Mouse (Mus musculus) retina, postnatal 1 day (tissue): Measurements from ENCODE around the gene Zbtb7b.

Source experiments
- DNase-seq: peaks from one replicate; pipeline ENCODE4 v3.0.0-alpha.2; 2012

Gene Zbtb7b

DNA sequence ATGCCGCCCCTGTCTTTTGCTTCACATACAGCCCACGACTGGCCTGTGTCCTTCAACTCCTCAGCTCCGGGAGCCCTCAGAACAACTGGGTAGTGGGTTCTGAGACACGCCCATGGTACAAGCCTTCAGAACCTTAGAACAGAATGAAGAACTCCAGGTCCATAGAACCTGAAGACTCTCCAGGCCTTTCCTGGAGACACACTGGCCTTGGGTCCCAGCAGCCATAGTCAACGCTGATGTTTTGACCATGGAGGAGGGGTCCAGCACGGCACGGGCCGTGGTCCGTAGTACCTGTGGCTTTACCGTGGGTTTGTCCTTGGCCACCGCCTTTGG, 29.5 kb downstream of the Zbtb7b start, which contains the start of gene Dcst1:
Dcst1 (minus strand) TSS at position 101 of the 333 bp plus-strand sequence.
- DNase-seq: no peak

DNA sequence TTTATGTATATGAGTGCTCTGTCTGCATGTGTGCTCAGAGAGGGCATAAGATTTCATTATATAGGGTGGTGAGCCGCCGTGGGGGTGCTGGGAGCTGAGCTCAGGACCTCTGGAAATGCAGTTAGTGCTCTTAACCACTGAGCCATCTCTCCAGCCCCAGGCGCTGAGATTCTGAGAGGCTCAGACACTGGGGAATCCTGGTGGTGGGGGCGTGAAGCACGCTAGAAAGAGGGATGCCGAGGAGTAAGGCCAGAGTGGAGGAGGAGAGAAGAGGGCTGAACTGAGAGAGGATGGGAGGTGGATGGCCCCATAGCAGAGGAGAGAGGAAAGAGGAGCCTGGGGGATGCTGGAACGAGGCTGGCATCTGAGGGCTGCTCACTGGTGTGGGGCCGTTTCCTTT, 29.9 kb downstream of the Zbtb7b start:
- DNase-seq: no peak

DNA sequence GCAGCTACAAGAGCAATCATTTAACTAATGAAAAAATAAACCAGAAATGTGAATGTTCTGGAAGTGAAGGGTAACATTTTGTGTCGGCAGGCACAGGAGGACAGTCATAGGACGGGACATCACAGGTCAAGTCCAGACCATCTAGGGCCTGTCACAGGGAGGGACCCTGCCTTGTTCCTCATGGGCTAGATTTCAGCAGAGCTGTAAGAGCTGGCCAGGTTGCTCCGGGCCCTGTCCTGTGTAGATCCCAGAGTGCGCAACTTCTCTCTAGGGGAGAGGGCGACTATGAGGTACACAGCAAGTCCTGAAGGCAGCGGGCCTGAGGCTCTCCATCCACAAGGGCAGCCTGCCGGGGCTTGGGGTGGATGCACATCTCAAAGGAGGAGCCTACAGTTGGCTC, 32.9 kb downstream of the Zbtb7b start, which contains the start of gene Dcst2:
Dcst2 (plus strand) TSS at position 301 of the 400 bp plus-strand sequence.
- DNase-seq: no peak

DNA sequence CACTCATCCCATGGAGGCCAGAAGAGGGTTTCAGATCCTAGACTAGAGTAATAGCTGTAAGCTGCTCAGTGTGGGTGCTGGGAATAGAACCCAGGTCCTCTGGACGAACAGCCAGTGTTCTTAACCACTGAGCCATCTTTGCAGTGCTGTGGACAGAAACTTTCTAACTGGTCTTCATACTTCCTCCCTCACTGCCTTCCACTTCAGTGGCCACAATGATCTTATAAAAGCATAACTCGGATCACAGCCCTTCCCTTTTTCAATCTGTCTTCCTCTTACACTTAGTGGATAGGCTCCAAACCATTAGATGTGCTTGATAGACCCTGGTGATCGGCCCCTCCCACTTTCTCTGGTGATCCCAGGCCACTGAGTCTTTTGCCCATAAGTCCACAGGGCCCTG, 34.3 kb downstream of the Zbtb7b start:
- DNase-seq: no peak

DNA sequence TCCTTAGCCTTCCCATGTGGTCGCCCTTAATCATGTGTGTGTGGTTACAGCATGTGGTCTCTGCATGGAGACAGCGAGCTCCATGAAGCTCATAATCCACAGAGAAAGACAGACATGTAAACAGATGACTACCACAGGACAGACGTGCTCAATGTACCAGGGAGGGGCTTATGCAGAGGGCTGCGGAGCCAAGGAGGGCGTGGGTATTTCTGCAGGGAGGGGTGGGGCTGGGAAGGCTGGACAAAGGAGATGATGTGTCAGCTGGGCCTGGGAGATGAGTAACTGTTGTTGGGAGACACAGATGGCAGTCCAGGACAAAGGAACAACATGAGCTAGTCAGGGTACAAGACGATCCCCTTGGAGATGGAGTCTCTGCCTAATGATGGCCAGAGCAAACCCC, 34.9 kb downstream of the Zbtb7b start:
- DNase-seq: peak; percentile 48

DNA sequence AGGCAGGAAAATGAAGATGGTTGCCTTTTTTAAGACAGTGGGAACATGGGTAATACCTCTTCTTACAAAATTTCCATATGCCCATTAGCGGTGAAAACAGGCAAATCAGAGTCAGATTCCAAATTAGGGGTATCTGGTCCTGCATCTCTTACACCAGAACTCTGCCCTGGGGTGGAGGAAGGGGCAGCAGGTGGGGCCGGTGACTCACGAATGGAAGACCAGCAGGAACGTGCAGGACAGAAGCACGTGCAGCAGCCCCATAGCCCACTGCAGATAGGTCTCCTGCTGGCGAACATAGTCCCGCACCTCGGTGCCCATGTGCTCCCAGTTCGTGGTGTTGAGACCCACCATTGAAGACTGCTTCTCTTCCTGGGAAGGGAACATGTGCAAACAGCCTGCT, 38.5 kb downstream of the Zbtb7b start:
- DNase-seq: no peak

DNA sequence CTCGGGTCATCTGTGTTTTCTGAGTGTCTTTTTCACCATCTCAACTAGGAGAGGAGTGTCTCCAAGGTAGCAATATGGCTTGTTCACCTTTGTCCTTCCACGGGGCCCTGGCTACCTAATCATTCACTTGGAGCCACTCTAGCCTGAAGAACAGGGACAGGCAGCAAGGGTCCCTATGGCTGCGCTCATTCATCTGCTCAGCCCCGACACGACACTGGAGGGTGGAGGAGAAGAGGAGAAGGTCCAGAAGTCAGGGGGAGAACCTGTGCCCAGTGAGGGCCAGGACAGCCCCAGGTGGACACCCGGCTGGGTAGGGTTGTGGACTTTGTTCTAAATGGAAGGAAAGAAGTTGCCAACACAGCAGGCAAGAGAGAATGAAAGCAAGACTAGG, 39.1 kb downstream of the Zbtb7b start:
- no peak for DNase-seq

DNA sequence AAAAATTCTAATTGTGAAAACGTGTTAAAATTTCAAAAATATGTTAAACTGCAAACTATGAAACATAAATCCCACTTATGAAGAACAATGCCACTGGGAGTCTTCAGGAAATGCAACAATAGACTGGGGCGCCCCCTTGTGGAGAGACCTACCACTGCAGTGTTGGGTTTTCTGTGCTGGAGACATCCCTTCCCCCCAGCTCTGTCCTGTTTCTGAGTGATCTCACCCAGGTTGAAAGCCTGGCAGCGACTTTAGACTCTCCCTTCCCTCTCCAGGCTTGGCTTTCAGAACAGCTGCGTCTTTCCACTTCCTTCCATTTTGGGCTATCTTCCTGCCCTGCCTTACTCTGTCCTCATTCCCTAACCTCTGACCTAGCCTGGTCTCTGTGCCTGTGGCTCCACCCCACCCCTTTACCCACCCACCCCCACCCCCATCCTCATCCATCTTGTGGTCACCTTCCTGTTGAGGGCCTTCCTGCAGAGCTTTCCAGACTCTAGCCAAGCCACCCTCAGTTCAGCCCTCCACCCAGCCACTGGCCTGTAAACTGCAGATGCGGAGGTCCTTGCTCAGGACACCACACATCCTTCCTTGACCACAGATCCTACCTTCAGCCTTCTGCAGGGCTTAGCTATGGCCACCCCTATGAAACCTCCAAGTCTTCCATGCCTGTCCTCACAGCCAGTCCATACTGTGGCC, 39.6 kb downstream of the Zbtb7b start:
- DNase-seq: peak; percentile 87

DNA sequence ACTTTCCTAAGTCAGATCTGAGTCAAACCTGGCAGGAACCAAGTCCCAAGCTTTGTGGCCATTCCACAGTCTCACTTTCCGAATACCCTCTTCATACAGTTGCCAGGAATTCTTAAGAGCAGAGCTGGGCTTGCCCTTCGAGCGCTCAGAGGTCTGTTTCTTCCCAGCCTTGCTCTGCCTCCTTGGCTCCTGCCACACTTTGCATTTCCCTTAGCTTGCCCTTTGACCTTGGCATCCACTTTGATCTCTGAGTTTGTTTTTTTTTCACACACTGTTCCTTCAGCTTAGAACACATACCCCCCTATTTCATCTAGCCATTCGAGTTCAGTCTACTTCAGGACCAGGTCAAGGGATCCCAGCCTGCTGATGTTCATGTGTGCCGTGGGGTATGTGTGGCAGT, 43.3 kb downstream of the Zbtb7b start:
- DNase-seq: no peak

DNA sequence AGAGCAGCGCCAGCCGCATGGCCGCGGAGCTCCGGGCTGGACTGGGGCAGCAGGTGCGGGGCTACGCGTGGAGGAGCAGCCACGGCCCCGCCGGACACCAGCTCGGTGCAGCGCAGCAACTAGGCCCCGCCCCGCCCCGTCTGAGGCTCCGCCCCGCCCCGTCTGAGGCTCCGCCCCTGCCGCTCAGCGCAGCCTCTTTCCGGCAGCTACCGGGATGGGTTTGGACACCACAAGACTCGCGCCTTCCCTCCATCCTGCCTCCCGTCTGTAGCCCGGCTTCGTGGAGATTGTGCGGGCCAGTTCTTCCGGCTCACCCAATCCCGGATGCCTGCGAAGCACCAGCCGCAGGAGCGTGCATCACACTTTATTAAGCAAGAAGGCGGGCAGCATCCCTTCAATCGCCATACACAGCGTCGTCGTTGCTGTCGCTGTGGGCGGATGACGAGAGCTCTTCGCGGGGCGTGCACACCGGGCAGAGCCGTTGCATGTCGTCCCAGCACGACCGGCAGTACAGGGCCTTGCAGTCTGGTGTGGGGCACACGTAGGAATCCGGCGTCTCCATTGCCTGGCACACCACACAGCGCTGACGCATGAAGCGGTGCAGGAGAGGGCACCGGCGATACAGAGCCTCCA, 44.6 kb downstream of the Zbtb7b start, which contains the start of gene Adam15:
Adam15 (minus strand) TSS at position 128 of the 633 bp plus-strand sequence.
- DNase-seq: peak; percentile 92

DNA sequence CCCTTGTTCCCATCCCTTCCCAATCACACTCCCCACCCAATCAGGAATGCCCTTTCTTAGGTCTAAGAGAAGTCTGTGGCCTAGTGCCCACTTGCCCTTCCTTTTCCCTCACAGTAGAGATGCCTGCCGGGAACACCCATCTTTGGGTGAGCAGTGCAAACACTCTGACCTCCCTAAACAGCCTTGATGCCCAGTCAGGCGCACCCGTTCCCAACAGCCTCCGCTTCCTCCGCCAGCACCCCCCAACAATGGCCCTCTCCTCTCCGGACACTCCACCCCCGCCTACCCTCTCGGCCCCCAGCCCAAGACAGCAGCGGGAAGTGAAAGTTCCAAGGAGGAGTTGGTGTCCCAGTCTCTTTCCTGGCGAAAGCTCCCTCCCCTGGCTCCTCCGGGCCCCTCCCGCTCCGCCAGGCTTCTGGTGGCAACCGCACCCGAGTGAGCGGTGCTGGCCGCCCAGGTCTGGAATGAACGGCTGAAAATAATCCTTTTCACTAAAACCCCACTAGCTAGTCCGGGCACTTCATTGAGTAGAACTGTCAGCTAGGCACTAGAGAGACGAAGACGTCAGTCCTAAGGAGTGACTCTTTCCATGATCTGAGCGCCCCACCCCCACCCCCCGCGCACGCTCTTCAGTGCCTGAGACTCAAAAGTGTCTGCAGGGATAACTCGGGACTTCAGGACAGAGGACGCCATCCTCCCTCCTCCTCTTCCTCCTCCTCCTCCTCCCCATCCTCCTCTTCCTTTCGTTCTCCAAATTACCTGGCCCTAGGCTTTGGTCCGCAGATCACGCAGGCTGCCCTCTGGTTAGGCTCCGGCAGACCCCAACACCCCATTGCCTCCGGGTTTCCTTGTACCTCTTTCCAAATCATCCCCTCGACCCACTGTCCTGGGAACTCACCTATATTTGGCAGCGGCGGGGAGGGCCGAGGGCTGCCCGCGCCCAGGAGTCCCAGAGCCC, 45.4 kb downstream of the Zbtb7b start:
- DNase-seq: peak; percentile 51

DNA sequence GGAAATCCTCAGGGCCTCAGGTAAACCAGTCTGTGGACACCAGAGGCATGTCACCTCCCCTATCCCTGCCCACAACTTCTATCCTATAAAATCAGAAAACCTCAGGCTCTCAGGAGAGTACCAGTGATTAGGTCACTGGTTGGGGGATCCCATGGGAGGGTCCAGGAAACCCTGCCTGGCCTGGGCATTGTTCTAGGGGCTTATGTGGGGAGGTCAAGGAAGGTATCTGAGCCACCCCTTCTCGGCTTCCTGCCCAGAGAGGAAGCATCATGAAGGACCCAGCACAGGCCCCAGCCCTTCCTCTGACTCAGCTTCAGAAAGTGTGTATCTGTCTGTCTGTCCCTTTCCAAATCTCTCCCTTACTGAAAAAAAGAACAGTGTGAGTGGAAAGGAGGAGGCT, 46.7 kb downstream of the Zbtb7b start:
- DNase-seq: no peak

DNA sequence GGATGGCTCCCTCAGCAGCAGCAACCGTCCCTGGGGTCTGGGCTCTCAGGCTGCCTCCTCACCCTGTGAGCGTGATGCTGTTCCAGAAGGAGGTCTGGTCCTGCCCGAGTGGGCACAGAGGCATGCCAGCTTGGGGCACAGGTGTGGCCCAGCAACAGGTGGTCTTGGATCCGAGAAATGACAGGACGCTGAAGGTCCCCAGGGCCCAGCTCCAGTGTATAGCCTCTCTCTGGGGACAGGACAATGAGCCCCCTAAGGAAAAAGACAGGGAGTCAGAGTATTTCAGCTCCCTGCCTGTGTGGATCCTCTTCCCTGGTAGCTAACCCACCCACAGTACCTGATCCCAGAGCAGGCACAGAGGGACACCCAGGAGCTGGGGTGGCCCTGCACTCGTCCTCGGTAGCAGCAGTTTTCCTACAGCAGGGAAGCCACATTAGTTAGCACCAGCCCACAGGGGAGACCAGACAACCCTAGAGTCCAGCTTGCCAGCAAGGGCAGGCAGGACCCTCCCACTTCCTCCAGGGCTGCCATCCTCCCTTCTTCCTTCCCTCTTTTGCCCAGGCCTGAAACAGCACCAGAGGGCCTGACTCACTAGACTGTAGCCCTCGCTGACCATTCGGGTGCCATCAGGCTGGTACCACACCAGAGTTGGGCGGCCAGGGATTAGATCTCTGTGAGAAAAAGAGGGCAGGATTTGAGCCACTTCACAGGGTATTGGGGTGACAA, 47.6 kb downstream of the Zbtb7b start:
- no peak for DNase-seq

DNA sequence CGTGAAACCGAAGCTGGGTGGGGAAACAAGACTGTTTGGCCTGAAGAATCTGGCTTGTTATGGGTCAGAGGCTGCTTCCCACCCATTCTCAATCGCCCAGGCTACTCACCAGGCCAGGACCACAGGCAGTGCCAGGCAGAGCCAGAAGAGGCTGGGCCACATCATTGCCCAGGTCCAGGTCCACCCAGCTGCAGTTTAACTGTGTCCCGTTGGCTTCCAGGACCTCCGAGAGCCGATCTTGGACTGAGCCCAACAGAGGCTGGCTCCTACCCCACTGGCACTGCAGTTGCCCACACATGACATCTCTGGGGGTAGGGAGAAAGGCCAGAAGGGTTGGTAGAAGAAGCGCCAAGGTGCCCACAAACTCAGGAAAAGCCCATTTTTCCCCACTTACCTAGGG, 51.3 kb downstream of the Zbtb7b start:
- no peak for DNase-seq

DNA sequence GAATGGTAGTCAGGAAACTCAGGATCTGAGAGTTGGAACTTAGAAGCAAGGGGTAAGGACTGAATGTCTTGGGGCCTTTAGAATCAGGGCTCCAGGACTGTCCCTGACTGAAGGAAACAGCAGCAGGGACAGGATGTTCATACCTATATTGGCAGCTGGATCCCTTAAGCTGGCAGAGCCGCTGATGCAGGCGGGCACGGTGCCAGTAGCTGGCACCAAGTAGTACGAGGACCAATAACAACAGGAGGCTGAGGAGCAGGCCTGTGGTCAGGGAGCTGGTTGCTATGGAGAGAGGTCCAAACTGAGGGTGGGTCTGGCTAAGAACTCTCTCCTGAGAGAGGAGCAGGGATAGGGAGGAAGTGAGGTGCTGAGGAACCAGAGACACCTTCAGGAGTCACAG, 52.8 kb downstream of the Zbtb7b start:
- DNase-seq: no peak

DNA sequence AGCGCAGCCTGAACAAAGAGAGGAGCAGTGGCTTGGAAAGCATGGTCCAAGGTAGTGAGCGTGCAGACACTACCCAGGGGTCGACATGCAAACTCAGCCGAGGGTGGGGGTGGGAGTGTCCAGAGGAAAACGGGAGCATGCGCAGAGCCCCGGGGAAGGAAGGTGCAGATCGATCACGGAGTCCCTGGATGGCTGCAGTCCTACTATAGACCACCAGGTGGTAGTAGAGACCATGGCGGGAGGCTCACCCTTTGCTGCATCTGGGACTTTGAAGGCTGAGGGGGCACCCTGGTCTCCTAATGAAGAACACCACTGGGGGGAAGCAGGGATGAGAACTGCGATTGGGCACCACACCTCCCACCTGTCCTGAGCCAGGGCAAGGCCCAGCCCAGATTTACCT, 54.1 kb downstream of the Zbtb7b start:
- peak; percentile 88 for DNase-seq

DNA sequence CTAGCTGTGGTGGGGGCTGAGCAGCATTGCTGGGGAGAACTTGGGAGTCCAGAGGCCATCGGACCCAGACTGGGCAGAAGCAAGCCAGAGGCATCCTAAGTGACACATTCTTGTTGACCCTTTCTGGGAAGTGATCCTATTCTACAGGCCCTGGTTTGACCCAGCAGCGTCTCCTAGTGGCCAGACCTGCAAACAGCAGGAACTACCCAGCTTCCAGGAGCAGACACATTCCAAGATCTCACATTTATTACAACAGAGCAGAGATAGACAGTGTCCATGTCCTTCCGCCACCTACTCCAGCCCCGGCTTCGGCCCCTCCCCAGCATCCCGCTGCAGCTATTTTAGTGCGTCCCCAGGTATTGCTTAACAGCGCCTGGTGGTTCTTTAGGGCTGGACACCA, 55.2 kb downstream of the Zbtb7b start:
- DNase-seq: peak; percentile 85

DNA sequence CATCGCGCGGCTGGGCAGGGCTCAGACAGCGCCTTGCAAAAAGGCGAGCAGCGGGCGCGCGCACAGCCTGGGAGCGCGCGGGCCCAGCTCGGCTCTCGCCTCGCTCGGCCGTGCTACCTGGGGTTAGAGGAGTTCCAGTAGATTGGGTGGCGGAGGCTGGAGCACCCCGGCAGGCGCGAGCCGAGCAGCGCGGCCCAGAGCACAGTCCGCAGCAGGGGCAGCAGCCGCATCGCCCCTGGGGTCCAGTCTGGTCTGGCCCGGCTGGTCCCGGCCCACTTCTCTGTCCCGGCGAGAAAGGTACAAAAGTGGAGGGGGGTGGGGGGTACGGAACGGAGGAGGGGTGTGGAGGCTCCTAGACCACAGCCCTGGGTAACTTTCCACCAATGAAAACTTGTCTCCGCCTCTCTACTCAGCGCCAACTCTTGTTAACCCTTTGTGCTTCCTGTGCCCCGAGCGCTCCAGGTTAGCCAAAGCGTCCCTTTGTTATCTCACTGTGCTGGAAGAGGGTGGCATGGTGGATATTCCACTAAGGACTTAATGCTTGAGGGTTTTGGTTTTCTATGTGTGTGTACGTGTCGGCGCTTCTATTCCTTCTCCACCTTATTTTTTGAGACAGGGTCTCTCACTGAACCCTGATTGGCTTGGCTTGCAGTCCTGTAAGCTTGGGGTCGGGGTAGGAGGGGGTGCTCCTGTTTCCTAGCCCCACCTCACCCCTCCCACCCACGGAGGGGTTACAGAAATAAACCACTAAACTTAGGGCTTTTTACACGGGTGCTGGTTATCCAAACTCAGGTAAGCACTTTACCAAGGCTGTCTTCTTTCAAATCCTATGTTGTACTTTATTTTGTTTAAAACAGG, 56.6 kb downstream of the Zbtb7b start, which contains the start of gene Efna4:
Efna4 (minus strand) TSS at position 308 of the 858 bp plus-strand sequence.
- DNase-seq: peak; percentile 84

DNA sequence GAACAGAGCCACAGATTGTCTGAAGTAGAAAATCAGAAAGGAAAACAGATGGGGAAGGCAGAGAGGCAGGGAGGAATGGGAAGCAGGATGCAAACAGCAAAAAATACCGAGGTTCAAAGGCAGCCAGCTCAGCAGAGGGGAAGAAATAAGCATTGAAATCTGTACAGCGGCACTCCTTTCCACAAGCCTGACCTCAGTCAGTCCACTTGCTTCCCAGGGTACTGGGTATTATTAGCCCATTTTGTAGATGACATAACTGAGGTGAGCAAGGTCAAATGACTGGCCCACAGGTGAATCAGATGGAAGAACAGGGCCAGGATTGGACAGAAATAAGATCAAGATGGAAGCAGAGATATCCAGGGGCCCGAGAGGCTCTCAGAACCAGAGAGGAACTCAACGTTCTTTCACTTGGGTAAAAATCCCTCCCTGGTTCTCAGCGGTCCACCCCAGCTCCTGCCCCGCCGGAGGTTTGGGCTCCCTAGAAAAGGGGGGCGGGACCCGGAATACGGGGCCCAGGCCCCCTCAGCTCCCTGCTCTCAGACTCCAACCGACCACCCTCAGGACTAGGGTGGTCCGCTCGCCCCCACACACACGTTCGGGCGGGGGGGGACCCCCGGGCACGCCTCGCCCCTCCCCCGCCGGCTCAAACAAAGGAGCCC, 57.4 kb downstream of the Zbtb7b start:
- DNase-seq: no peak

DNA sequence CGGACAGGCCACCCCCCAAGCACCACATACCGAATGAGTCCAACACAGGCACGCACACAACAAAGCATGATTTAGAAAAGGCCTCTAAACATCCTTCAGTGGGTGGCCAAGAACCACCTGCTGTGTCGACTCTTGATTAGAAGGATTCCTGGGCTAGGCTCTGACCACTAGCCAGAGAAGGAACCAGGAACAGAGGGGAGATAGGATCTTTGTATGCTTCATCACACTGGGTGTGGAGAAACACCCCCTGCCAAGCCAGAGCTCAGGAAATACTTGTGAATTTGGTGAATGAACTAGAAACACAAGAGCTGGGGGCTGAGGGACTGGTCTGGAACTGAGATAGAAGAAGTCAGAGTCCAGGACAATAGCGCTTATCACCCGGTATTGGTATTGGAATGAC, 58.0 kb downstream of the Zbtb7b start:
- no peak for DNase-seq

DNA sequence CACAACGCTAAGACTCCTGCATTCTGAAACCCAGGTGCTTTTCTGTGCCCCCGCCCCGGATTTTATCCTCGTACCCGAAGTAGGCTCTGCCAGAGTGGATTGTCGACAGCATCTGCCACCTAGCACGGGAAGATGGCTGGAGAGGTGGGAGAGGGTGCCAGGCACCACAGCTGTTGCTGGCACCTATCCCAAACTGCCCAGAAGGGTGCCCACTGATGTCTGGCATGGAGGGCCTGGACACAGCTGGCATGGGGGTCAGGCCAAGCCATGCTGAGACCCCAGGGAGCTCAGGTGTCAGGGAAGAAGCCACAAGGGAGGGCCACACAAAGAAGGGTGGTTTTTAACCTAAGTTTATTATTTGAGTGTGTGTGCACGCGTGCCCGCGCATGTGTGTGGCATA, 61.5 kb downstream of the Zbtb7b start:
- DNase-seq: no peak
